Mouse (Mus musculus) neutrophil, adult 5-6 weeks (primary cell): ENCODE results near the gene Tmem265. TPM values are rescaled to one million over a fixed set of nuclear protein-coding genes. Genes with fewer than 3 reads are reported as not detected.

ENCODE experiments used
- total RNA-seq: library from RNA; stranded (forward); fragments of 200-1000 nt; gene quantifications from 2 replicates; pipeline ENCODE4 v1.2.3, GENCODE M21; 2017

Tmem265 gene
- total RNA-seq, 1 experiment from 2014 or later: 0.58 TPM

Other genes with a start within 250 kb of the Tmem265 start
- gene Zfp768, start 215.8 kb upstream of the Tmem265 start, total RNA-seq: 5.4 and 6.8 TPM in 2 replicates
- gene Zfp747, start 185.3 kb upstream of the Tmem265 start, total RNA-seq: 23.5 and 24.2 TPM in 2 replicates
- gene 9130019O22Rik, start 174.2 kb upstream of the Tmem265 start, total RNA-seq: 7.7 and 8.7 TPM in 2 replicates
- 7.7 and 9.8 TPM in 2 replicates for gene E430018J23Rik, start 167.8 kb upstream of the Tmem265 start, total RNA-seq
- gene Zfp764, start 154.6 kb upstream of the Tmem265 start, total RNA-seq: 19.3 and 24.2 TPM in 2 replicates
- 21.1 and 22.7 TPM in 2 replicates for gene Zfp688, start 139.3 kb upstream of the Tmem265 start, total RNA-seq
- 2.1 and 2.7 TPM in 2 replicates for gene Zfp689, start 112.2 kb upstream of the Tmem265 start, total RNA-seq
- 129 and 155 TPM in 2 replicates for gene Prr14, start 101.8 kb upstream of the Tmem265 start, total RNA-seq
- gene Fbrs, start 82.2 kb upstream of the Tmem265 start, total RNA-seq: 92.1 and 93.0 TPM in 2 replicates
- gene Srcap, start 49.4 kb upstream of the Tmem265 start, total RNA-seq: 38.2 and 45.9 TPM in 2 replicates
- 11.8 and 12.4 TPM in 2 replicates for gene Gm42715, start 41.8 kb upstream of the Tmem265 start, total RNA-seq
- gene Phkg2, start 11.9 kb downstream of the Tmem265 start, total RNA-seq: 74.8 and 88.3 TPM in 2 replicates
- 11.8 and 16.8 TPM in 2 replicates for gene Ccdc189, start 27.2 kb downstream of the Tmem265 start, total RNA-seq
- 127 and 137 TPM in 2 replicates for gene Rnf40, start 27.4 kb downstream of the Tmem265 start, total RNA-seq
- gene Zfp629, start 54.4 kb downstream of the Tmem265 start, total RNA-seq: 1.7 and 2.2 TPM in 2 replicates
- 11.6 and 17.4 TPM in 2 replicates for gene Bcl7c, start 147.5 kb downstream of the Tmem265 start, total RNA-seq
- not detected in 2 replicates for gene Ctf1, start 151.3 kb downstream of the Tmem265 start, total RNA-seq
- not detected in 2 replicates for gene Ctf2, start 170.8 kb downstream of the Tmem265 start, total RNA-seq
- gene Fbxl19, start 183.2 kb downstream of the Tmem265 start, total RNA-seq: 9.0 and 9.2 TPM in 2 replicates
- 35.7 and 42.8 TPM in 2 replicates for gene Orai3, start 208.4 kb downstream of the Tmem265 start, total RNA-seq
- gene Setd1a, start 215.3 kb downstream of the Tmem265 start, total RNA-seq: 14.4 and 16.7 TPM in 2 replicates
- 3.3 and 3.5 TPM in 2 replicates for gene Gm49388, start 224.2 kb downstream of the Tmem265 start, total RNA-seq
- gene Hsd3b7, start 239.2 kb downstream of the Tmem265 start, total RNA-seq: 4.4 and 4.5 TPM in 2 replicates